Mouse (Mus musculus) spleen, adult 2 months (tissue): ENCODE measurements around the gene P4hb.

Experiments
- CTCF ChIP-seq: fragments of 200-500 bp; IDR thresholded peaks from 2 replicates; pipeline ENCODE4 v1.5.1; 2011; ENCODE audit warnings: mild to moderate bottlenecking, inconsistent platforms; ENCODE audit not compliant: insufficient read depth, insufficient read length, insufficient replicate concordance; ENCODE audit errors: extremely low read depth
- POLR2A ChIP-seq: fragments of 200-500 bp; IDR thresholded peaks from 2 replicates; pipeline ENCODE4 v1.6.1; 2011; ENCODE audit warnings: low read depth, low read length, inconsistent platforms

- TF ChIP-seq CTCF: no peak
- TF ChIP-seq POLR2A: no peak
These were observed 49.8 kb upstream of the P4hb start for GRCm38 (mm10) chr11:120622805-120623204.
